Mouse (Mus musculus): ENCODE results near the gene Atg101. TPM values are rescaled to one million over a fixed set of nuclear protein-coding genes. Genes with fewer than 3 reads are reported as not detected.
"Not testable (repeated sequence)": the region's sequence is repeated elsewhere in the genome, so short reads cannot be mapped to it uniquely, and the experiment has no call there.

Atg101 gene
- total RNA-seq, 2 experiments from 2014 or later: 48.8 to 49.5 TPM

DNA sequence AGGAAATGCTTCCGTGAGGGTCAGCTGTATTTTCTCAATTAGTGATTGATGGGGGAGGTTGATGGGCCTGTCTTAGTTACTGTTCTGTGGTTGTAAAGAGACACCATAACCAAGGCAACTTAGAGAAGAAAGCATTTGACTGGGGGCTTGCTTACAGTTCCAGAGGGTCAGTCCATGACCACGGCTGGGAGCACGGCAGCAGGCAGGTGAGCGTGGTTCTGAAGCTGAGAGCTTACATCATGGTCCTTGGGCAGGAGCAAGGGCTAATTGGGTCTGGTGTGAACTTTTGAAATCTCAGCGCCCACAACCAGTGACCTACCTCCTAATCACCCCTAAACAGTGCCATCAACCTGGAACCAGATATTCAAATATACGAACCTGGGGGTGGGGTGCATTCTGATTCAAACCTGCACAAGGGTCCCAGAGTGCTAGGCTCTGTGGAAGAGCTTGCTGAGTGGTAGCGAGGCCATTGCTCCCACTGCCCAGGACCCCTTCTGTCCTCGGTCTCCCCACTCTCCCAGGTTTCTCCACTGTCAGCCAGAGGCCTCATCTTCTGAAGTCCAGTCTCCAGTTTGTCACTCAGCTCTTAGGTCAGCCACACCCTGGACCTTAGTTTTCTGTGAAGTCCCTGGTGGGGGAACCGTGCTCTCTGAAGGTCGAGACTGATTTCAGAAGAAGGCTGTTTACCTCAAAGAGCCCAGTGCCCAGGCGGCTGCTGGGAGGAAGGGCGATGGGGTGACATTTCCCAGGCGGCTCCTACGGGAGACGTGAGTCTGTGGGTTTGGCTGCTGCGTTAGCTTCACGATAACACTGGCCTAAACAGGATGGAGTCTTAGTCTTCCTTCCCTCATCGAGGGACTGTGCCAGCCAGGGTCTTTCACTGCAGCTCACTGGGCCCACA is 33.1 kb downstream of the Atg101 start:
- no peak for DNase-seq

DNA sequence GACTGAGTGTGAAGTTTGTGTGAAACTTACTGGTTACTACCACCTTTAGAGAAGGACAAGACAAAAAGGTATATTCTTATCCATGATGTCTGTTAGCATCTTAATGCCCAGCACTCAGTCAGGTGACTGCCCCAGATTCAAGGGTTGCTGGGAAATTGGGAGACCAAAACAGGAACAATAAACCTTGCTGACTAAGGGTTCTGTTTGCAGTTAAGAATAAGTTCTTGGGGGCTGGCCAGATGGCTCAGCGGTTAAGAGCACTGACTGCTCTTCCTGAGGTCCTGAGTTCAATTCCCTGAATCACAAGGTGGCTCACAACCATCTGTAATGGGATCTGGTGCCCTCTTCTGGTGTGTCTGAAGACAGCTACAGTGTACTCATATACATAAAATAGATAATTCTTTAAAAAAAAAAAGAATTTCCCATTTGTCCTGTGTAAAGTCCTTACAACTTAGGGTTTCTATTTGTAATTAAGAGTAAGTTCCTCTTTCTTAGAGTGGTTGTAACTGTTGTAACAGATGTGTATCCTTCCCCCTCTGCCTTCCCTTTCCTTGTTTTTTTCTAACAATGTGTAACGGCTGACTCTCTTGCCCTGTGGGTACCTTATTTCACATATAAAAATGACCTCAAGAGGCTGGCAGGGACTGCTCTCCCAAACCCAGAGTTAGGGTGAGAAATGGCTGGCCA is 33.9 kb downstream of the Atg101 start:
- no peak for DNase-seq

DNA sequence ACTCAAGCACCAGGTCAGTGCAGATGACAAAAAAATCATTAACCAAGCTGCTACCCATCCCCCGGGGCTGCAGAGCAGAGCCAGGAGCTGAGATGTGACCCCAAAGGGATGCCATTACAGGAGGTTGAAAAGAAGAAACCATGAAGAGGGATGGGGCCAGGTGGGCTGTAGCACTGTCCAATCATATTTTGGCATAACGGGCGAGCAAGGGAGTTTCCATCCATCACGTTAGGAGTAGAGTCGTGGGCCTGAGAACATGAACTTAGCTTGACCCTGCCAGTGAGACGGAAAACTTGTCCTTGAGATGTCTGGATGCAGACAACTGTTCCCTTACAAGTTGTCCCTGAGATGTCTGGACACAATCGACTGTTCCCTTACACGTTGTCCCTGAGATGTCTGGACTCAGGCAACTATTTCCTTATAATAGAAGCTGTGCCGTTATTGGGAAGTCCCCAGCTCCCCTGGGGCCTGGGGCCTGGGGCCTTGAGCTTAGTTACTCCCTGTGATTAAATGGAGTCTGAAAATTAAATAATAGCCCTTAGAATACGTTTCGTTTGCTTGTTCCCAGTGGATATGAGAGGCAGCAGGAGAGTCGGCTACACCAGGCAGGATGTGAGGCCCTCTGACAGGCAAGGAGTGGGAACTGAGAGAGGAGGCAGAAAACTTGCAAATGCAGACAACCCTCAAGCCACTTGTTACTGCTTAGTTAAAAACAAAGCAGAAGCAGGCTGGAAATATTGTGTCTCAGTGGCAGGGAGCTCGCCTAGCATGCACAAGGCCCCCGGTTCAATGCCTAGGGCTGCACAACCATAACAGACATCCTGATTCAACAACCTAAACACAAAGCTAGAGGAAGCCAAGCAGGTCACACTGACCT is 35.1 kb downstream of the Atg101 start:
- DNase-seq: no peak

DNA sequence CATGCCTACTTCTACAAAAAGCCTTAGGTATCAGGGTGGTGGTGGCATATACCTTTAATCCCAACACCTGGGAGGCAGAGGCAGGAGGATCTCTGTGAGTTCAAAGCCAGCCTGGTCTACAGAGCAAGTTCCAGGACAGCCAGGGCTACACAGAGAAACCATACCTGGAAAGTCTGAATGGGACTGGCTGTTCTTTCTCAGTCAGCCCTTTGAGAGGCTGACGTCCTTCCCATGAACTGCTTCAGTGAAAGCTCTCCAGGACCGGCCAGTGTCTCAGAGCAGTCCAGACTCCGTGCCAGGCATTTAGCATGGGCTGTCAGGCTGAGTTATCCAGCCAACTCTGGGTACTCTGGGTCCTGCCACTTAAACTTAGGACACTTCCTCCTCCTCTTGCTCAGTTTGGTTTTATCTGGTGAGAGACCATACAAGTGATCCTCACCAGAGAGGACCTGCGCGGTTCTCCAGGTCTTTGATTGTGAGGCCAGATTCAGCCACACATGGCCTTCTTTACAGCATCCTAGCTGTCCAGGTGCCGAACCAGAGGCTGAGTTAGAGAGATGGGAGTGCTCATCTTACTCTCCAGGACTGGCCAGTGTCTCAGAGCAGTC is 36.0 kb downstream of the Atg101 start:
- DNase-seq: no peak

DNA sequence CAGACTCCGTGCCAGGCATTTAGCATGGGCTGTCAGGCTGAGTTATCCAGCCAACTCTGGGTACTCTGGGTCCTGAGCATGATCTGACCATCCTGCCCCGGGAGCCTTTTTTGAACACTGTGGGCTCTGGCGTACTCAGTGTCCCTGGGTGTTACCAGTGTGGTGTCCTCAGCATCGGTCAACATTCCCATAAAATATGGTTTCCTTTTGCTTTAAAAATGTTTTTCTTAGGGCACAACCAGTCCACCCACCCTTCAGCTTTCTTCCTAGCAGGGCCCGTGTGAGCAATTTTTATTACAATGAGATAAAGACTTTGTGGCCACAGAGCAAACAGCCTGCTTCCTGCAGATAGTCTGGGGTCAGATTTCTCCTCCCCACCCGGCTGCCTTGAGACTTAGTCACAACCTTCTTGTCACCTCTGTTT is 36.6 kb downstream of the Atg101 start:
- DNase-seq: no peak

DNA sequence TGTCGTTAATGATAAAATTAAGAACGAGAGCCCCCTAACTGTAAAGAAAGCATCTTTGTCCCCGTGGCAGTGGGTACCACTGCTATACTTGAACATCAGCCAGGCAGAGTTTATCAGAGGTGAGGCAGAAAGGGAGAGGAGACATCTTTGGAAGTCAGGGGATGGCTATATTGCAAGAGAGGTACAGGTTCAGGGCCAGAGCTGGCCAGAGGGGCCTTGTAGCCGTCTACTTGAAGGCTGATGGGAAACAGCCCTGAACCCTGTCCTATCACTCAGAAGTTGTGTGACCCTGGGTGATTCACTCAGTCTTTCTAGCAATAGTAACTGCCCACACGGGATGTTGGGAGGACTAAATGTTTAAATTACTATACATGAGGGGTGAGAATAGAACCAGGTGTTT is 37.1 kb downstream of the Atg101 start:
- DNase-seq: no peak

DNA sequence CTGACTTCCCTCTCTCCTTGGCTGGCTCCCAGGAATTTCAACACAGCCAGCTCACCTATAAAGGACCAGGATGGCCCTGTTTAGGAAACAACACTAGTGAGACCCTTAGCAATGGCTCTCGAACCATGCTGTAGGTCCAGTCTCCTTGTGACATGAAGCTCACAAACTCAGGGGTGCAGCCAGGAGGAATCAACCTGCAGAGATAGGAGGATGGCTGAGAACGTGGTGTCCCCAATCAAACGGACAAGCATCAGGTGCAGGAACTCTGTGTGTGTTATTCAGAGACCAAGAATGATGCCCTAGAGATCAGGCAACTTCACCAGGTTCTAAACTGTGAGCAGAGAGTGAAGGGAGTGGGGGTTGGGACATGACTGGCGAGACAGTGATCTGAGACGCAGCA is 38.0 kb downstream of the Atg101 start:
- DNase-seq: no peak

DNA sequence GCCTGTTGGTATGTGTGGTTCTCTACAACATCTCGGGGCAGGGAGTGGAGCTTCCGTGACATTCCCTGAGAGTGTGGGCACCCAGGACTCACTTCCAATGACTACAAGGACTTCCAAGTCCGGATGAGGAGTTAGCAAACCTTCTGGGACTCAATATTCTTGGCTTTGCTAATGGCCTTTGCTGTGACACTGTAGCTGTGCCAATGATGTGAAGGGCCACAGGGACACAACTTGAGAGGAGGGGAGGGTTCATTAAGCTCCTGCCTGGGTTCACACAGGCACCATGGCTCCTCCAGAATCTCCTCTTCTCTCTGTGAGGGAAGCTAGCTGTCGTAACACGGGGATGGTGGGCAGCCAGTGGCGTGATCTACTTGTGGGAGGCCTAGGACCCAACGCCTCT is 38.6 kb downstream of the Atg101 start:
- DNase-seq: no peak

DNA sequence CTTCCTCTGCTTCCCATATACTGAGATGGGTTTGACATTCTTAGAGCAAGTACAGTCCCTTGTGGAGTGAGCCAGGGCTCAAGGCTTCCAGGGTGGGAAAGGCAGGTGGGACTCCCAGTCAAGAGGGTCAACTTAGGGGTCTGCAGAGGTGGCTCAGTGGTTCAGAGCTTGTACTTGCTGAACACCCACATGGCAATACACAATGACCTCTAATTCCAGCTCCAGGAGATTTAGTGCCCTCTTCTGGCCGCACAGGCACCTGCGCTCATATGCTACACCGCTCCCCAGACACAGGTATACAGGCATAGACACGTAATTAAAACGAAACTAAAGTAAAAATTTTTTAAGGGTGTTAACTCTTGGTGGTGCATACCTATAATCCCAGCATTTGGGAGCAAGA is 39.4 kb downstream of the Atg101 start:
- DNase-seq: no peak

DNA sequence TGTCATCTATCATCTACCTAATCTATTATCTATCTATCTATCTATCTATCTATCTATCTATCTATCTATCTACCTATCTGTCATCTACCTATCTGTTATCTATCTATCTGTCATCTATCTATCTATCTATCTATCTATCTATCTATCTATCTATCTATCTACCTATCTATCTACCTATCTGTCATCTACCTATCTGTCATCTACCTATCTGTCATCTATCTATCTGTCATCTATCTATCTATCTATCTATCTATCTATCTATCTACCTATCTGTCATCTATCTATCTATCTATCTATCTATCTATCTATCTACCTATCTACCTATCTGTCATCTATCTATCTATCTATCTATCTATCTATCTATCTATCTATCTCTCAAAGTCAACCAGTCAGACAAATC is 40.3 kb downstream of the Atg101 start:
- DNase-seq: not testable (repeated sequence)

DNA sequence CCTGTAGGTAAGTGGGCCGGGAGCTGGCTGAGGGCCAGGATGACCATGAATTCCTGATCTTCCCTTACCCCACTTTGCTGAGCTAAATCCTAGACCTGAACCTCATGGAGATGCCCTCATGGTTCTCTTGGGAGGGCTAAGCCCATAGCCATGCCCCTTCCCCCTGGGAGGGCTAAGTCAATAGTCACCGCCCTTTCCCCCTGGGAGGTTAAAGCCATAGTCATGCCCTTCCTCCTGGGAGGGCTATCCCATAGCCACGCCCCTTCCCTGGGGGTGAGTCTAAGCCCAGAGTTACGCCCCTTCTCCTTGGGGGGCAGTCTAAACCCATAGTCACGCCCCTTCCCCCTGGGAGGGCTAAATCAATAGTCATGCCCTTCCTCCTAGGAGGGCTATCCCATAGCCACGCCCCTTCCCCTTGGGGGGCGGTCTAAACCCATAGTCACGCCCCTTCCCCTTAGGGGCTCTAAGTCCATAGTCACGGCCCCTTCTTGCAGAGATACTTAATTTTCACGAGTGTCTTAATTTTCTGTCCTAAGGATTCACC is 42.0 kb downstream of the Atg101 start:
- DNase-seq: no peak

DNA sequence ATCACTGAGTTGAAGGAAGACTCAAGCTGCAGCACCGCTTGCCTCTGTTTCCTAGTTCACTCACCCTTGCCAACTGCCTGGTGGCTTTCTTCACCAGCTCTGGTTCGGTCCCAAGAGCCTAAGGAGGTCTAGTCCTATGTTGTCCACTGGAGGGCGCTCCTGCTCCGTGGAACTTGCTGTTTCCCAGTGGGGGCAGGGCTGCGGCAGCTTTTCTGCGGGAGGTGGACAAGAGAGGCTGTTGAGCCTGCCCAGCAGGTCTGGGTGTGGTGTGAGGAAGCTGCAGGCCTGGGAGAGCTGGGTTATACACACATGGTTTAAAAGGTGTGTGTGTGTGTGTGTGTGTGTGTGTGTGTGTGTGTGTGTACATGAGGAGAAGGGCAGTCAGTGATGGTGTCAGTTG is 43.2 kb downstream of the Atg101 start:
- DNase-seq: peak; percentile 81 to 82

DNA sequence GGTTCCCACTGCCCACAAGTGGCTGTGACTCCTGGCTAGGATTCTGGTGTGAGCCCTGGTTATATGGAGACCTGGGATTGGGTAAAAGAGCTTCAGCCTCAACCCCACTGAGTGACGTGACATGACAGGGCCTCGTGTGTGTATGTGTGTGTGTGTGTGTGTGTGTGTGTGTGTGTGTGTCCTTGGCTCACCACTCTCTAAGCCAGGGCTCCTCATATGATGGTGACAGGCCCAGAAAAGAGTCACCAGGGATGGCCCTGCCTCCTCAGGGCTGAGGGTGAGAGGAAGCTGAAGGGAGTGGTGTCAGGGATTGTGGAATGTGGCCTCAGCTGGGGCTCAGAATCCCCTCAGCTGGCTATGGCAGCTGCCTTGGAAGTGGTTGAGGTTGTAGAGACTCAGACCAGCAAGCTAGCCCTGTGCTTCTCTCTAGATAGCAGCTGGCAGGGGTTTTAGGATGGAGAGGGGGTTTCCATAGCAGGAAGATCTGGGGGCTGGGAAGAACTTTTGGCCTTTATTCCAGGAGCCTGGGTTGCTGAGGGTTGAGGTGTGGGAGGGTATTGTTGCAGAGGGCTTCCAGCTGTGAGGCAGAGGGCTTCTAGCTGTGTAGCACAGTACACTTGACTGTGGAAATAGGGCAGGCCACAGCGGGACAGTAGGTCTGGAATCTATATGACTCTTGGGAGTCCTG is 44.9 kb downstream of the Atg101 start:
- no peak for DNase-seq

DNA sequence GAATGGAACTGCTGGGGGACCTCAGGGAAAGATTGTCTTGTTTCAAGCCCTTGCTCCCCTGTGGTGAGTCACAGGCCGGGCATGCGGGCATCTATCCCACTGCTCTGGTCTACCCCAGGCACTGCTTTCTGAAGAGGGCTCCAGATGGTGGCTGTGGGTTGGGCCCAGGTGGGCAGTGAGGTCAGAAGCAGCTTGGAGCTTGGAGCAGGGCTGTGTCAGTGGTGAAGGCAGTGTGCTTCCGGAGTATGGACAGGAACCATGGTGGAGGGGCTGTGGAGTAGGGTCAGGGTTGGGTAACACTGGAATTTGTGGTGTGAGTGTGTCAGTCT is 45.5 kb downstream of the Atg101 start:
- DNase-seq: no peak

DNA sequence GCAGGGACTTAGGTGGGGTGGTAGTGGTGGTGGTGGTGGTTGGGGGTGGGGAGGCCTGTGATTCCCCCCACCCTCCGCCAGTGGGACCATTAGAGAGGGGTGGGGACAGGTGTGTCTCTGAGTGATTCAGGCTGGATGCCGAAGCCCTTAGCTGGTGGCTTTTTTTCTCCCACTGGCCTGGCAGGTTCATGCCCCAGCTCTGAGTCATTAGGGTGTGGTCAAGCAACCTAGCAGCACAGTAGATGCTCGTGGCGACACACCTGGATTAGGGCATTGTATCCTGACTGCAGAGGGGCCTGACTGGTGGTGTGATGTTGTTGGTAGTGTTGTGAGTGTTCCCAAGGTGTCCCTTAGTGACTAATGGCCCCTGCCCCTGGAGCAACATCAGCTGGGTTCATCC is 47.0 kb downstream of the Atg101 start:
- no peak for DNase-seq

DNA sequence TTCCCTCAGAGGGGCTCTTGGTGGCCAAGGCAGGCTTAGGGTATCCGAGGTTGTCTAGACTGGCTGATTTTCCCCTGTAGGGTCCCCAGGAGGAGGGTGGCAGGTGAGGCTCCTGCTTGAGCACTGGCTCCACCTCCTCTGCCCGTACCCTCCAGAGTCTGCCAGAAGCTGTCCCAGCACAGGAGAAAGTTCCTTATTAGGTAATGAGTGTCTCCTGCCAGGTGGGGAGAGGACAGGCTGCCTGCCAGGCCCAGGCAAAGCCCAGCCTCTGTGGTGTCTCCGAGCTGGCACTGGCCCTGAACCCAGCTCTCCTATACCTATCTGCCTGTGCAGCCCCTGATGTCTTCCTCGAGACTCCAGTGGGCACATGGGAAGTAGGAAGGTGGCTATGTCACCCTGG is 48.3 kb downstream of the Atg101 start:
- no peak for DNase-seq

DNA sequence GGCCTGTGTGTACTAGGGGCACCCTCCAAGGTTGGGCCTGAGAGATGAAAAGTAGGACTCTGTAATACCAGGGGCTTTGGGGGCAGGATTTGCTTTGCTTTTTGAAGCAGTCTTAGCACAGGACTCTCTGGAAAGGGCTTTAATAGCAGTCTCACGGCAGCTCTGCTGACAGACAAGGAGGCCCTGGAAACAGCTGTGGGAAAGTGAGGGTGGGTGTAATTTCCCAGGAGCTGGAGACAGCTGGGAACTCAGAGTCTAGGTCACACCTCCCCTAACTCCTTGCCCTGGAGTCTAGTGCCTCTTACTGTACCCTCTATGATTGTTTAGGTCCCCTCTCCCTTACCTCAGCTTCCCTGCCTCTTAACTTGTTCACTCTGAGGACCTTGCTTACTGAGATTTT is 49.1 kb downstream of the Atg101 start:
- DNase-seq: no peak

DNA sequence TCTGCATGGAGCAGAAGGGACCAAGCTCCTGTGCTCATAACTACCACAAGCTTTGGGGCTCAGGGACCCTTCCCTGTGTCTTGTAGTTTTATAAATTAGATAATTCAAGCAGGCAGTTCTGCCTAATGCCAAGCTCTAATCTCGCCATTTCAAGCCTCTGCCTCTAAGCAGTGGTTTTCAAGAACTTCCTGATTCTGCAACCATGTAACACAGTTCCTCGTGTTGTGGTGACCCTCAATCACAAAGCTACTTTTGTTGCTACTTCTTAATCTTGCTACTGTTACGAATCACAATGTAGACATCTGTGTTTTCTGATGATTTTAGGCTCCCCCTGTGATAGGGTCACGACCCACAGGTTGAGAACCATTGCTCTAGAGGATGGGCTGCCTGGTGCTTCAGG is 49.6 kb downstream of the Atg101 start:
- DNase-seq: no peak

DNA sequence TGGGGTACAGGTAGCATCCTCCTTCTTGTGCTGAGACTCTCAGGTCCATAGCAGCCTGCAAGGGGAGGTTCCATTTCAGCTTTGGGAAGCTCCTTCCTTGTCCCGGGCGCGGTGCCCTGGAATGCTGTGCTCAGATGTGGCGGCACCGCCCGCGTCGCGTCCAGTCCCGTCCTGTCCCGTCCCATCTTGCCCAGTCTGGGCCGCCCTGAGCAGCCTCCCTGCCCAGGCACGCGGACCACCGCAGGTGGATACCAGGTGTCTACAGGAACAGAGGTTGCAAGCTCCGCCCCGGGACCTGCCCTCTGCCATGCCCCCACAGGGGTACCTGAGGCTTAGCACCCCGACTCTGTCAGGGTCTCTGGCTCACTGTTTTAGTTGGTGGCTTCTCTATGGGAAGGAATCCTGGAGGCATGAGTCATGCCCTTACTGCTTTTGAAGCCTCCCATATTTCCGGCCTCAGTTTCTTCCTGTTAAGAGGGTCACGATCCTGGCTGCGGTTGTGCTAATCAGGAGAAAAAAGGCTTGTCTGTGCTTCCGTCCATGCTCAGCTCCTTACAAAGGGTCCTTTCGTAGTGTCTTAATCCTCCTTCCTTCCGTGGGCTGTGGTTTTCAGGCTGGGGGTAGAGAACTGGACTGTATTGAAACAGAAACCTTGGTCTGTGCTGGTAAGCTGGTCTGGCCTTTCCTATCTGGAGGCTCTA is 52.6 kb downstream of the Atg101 start:
- no peak for DNase-seq

DNA sequence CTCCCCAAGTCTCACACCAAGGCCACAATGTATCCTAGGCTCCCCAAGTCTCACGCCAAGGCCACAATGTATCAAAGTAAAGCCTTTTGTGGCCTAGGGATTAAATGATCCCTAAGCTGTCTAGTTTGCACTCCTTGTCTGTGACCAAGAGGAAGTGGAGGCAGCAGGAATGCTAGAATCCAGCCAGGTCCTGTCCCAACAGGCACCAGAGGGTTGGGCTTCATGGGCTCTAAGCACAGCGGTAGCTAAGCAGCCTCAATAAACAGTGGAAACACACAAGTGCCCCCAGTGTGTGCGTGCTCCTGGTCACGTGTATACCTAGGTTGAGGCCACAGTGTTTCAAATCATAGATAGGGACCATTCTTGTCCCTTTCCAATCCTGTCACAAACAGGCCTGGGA is 54.3 kb downstream of the Atg101 start:
- DNase-seq: no peak

DNA sequence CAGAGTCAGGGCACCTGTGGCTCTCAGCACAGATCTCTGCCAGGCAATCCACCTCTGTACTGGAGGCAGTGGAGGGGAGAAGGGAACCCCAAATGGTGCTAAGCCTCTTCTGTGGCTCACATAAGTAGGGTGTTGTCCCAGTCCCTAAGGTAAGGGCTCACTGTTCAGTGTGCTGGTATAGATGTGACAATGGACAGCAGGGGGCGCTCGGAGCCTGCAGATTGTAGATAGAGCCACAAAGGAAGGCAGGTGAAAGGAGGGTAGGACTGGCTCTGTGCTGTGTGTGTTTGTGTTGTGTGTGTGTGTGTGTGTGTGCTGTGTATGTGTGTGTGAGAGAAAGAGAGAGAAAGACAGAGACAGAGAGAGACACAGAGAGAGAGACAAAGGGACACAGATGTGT is 55.5 kb downstream of the Atg101 start:
- DNase-seq: peak; percentile 79 to 81

Data from layer of hippocampus, postnatal 36 days (tissue).